Mouse (Mus musculus) heart, embryonic 15.5 days (tissue): ENCODE data around the gene Klhl2. TPM values are rescaled to one million over a fixed set of nuclear protein-coding genes. Genes with fewer than 3 reads are reported as not detected.

ENCODE experiments used
- ATAC-seq: fragments of 200-750 bp; cut with Nextera tagmentation; replicated peaks from 2 replicates; pipeline ENCODE4 v1.8.0; 2017; ENCODE audit warnings: low read depth, moderate TSS enrichment; ENCODE audit not compliant: insufficient number of reproducible peaks, insufficient read depth, low FRiP score
- H3K27ac ChIP-seq: fragments of 300-500 bp; sonication (generic); 2 replicates; pipeline ENCODE4 v1.5.1; 2015; ENCODE audit warnings: mild to moderate bottlenecking, inconsistent platforms
- H3K27me3 ChIP-seq: fragments of 300-500 bp; sonication (generic); 2 replicates; pipeline ENCODE4 v1.6.1; 2015; ENCODE audit warnings: inconsistent platforms
- H3K36me3 ChIP-seq: fragments of 300-500 bp; sonication (generic); 2 replicates; pipeline ENCODE4 v1.6.1; 2015; ENCODE audit warnings: mild to moderate bottlenecking, inconsistent platforms
- H3K4me1 ChIP-seq: fragments of 300-500 bp; sonication (generic); replicated peaks from 2 replicates; pipeline ENCODE4 v1.6.1; 2015; ENCODE audit warnings: inconsistent platforms
- H3K4me2 ChIP-seq: fragments of 300-500 bp; sonication (generic); 2 replicates; pipeline ENCODE4 v1.6.1; 2015; ENCODE audit warnings: inconsistent platforms, mild to moderate bottlenecking, moderate library complexity
- H3K4me3 ChIP-seq: fragments of 300-500 bp; sonication (generic); 2 replicates; pipeline ENCODE4 v1.5.1; 2015; ENCODE audit warnings: mild to moderate bottlenecking, inconsistent platforms
- H3K9ac ChIP-seq: fragments of 300-500 bp; sonication (generic); 2 replicates; pipeline ENCODE4 v1.6.1; 2015; ENCODE audit warnings: mild to moderate bottlenecking, inconsistent platforms
- H3K9me3 ChIP-seq: fragments of 300-500 bp; sonication (generic); replicated peaks from 2 replicates; pipeline ENCODE4 v1.6.1; 2016; ENCODE audit warnings: inconsistent platforms
- WGBS: fragments of 180-500 bp; shearing (Covaris S2); methylation state at CpG from one replicate; pipeline ENCODE4 v1.1.7; 2015; ENCODE audit warnings: mixed read lengths; 5-methylcytosine and 5-hydroxymethylcytosine counted together
- polyA plus RNA-seq: library from polyadenylated mRNA; unstranded; fragments of >200 nt; fragmentation: Nextera tagmentation; extraction: Ambion mirVana; gene quantifications from 2 replicates; pipeline ENCODE4 v1.2.1, GENCODE M21; 2015

The Klhl2 gene
- polyA plus RNA-seq, 1 experiment from 2014 or later: 11.3 TPM

DNA sequence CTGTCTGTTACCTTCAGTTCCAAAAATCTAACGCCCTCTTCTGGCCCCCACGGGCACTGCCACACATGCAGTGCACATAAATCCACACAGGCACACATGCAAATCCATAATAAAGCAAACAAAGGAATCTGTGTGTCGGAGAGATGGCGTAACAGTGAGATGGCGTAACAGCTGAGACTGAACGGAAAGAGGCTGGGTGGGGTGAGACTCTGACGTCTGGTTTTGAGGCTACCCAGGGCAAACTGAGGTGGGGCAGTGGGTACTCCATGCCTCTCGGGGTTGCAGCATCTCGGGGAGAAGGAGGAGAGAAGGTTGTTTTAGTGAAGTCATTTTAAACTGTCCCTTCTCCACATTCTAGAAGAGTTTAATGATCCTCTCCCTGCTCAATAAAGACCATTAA is 20.4 kb downstream of the Klhl2 start:
- no peak for ATAC-seq
- 92% methylated on average over 9 of the region's 9 CpGs for WGBS
- no peak overlapping the region for H3K4me3 ChIP-seq
- H3K9me3 ChIP-seq: no peaks in the 10 kb centered on the region
- H3K27me3 ChIP-seq: no peaks in the 10 kb centered on the region
- H3K9ac ChIP-seq: no peak overlapping the region
- peaks cover 6% of the 10 kb centered on the region for H3K36me3 ChIP-seq
- H3K4me1 ChIP-seq: peaks cover 10% of the 10 kb centered on the region
- no peak overlapping the region for H3K4me2 ChIP-seq
- no peak overlapping the region for H3K27ac ChIP-seq

DNA sequence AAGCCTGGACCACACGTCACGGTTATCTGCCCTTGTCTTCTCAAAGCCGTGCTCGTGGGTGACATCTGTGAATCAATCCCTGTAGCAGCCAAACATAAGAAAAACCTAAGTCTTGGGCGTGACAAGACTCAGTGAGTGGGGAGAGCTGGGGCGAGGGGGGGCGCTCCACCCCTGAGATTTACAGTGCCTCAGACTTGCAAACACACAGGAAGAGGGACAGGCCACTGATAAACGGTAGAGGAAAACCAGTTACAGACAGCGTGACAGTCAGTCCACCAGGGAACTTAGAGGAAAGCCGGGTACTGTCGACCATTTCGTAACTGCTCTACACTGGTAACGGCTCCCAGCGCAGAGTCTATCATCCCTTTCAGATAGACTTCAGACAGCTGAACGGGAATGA is 21.4 kb downstream of the Klhl2 start:
- Histone ChIP-seq H3K9me3 (no peaks in the 10 kb centered on the region), H3K27ac (no peak overlapping the region), H3K9ac (no peak overlapping the region), H3K4me1 (peaks cover 7% of the 10 kb centered on the region), H3K4me3 (no peak overlapping the region), H3K36me3 (peaks cover 6% of the 10 kb centered on the region), H3K27me3 (no peaks in the 10 kb centered on the region), H3K4me2 (no peak overlapping the region)
- WGBS: 71% methylated on average over 15 of the region's 15 CpGs
- ATAC-seq: no peak

DNA sequence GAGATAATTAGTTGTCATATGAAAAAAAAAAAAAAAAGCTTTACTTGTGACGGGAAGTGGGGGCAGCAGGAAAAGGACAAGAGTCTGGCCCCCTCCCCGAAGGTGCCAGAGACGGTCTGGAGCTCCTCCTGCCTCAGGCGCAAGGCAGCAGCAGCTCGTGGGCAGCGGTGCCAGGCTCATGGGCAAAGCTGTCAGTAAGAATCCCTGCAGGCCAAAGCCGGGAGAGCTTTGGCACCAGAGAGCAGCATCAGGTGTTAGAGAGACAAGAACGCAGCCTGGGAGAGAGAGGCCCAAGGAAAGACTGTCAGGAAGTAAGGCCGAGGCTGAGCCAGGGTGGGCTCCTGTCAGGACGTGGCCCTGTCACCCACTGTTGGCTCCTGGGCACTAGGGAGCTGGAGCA is 22.5 kb downstream of the Klhl2 start:
- peaks cover 6% of the 10 kb centered on the region for H3K36me3 ChIP-seq
- ATAC-seq: no peak
- no peaks in the 10 kb centered on the region for H3K9me3 ChIP-seq
- H3K9ac ChIP-seq: no peak overlapping the region
- no peak overlapping the region for H3K4me3 ChIP-seq
- no peak overlapping the region for H3K27ac ChIP-seq
- H3K4me2 ChIP-seq: no peak overlapping the region
- no peaks in the 10 kb centered on the region for H3K27me3 ChIP-seq
- peaks cover 7% of the 10 kb centered on the region for H3K4me1 ChIP-seq
- WGBS: 85% methylated on average over 10 of the region's 10 CpGs

- no peak overlapping the region for H3K4me3 ChIP-seq
- H3K4me2 ChIP-seq: no peak overlapping the region
- peaks cover 7% of the 10 kb centered on the region for H3K4me1 ChIP-seq
- no peak overlapping the region for H3K9ac ChIP-seq
- no peaks in the 10 kb centered on the region for H3K27me3 ChIP-seq
- WGBS: 54% methylated on average over 8 of the region's 8 CpGs
- ATAC-seq: 0 out of 2 replicates have a peak, but pooled peaks have one; percentile 38
- peak overlapping the region; percentile 31 for H3K27ac ChIP-seq
- H3K36me3 ChIP-seq: peaks cover 6% of the 10 kb centered on the region
- no peaks in the 10 kb centered on the region for H3K9me3 ChIP-seq
These were observed 23.4 kb downstream of the Klhl2 start for GRCm38 (mm10) chr8:64826461-64826860.

DNA sequence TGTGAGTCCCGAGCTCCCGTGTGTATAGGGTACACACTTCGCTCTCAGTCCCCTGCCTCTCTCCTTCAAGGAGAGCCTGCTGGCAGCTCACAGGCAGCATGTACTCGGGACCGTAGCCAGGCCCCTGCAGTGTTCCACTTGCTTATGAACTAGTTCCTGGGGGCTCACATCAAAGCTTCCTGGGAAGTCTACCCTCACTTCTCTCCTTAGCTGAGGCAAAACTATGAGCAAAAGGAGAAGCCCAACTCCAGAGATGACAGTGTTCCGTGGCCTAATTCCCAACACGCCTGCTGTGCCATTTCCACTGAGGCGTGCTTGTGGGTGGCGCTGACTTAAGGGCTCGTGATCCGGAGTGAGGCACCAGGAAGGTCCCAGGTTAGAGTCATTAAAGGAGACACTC is 25.9 kb downstream of the Klhl2 start:
- 83% methylated on average over 11 of the region's 11 CpGs for WGBS
- ATAC-seq: no peak

GRCm38 (mm10) chr8:64820940-64821339 is 28.9 kb downstream of the Klhl2 start:
- Histone ChIP-seq H3K27me3 (no peaks in the 10 kb centered on the region), H3K4me1 (peaks cover 9% of the 10 kb centered on the region; the same call in 1 of the 2 replicates), H3K9ac (no peak overlapping the region), H3K9me3 (no peaks in the 10 kb centered on the region), H3K4me3 (no peak overlapping the region), H3K27ac (no peak overlapping the region), H3K4me2 (no peak overlapping the region), H3K36me3 (no peaks in the 10 kb centered on the region)
- 57% methylated on average over 4 of the region's 4 CpGs for WGBS
- no peak; the same call in 1 of the 2 replicates for ATAC-seq

More for the DNA sequence above, 25.9 kb downstream of the Klhl2 start:
- Histone ChIP-seq H3K36me3 (no peaks in the 10 kb centered on the region), H3K4me2 (no peak overlapping the region), H3K27me3 (no peaks in the 10 kb centered on the region), H3K9ac (no peak overlapping the region), H3K9me3 (no peaks in the 10 kb centered on the region), H3K4me3 (no peak overlapping the region), H3K27ac (no peak overlapping the region), H3K4me1 (peaks cover 16% of the 10 kb centered on the region)

DNA sequence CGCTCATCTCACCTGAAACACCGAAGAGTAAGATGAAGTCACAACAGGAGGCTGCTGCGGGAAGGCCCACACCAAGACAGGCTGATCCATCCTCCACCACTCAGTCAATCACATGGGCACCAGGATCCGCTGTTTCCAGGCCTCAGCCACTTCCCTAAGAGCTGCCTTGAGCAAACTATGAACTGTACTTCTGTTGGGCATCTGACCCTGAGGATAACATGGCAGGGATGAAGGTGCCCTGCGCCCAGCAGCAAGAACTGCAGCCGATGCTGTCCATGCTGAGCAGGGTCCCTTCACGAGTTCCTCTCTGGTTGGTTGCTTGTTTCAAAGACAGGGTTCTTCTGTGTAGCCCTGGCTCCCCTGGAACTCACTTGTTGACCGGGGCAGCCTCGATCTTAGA is 38.0 kb downstream of the Klhl2 start:
- Histone ChIP-seq H3K27me3 (no peaks in the 10 kb centered on the region), H3K36me3 (peaks cover 14% of the 10 kb centered on the region; the same call in 1 of the 2 replicates), H3K4me3 (no peak overlapping the region), H3K9ac (no peak overlapping the region), H3K27ac (no peak overlapping the region), H3K4me2 (no peak overlapping the region), H3K9me3 (no peaks in the 10 kb centered on the region), H3K4me1 (peaks cover 3% of the 10 kb centered on the region; the same call in 1 of the 2 replicates)
- WGBS: 95% methylated on average over 9 of the region's 9 CpGs
- no peak for ATAC-seq

DNA sequence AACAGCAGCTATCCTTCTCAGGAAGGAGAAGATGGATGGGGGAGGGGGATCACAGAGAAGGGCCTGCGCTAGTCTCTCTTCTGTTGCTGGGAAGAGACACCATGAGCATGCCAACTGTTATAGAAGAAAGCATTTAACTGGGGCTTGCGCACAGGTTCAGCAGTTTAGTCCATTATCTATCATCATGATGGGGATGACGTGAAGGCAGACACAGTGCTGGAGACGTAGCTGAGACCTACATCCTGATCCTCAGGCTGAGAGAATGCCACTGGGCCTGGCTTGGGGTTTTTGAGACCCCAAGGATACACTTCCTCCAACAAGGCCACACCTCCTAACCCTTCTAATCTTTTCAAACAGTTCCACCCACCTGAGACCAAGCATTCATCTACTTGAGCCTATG is 38.7 kb downstream of the Klhl2 start:
- no peak for ATAC-seq
- H3K27me3 ChIP-seq: no peaks in the 10 kb centered on the region
- WGBS: 93% methylated on average over 4 of the region's 4 CpGs

GRCm38 (mm10) chr8:64806558-64806957 is 43.3 kb downstream of the Klhl2 start:
- Histone ChIP-seq H3K4me1 (no peaks in the 10 kb centered on the region), H3K9ac (no peak overlapping the region), H3K9me3 (no peaks in the 10 kb centered on the region), H3K4me3 (no peak overlapping the region), H3K4me2 (no peak overlapping the region), H3K27me3 (no peaks in the 10 kb centered on the region), H3K36me3 (peaks cover 11% of the 10 kb centered on the region; the same call in 1 of the 2 replicates), H3K27ac (no peak overlapping the region)
- WGBS: 81% methylated on average over 3 of the region's 3 CpGs
- ATAC-seq: no peak

More for the DNA sequence above, 38.7 kb downstream of the Klhl2 start:
- Histone ChIP-seq H3K27ac (no peak overlapping the region), H3K9ac (no peak overlapping the region), H3K36me3 (peaks cover 14% of the 10 kb centered on the region; the same call in 1 of the 2 replicates), H3K4me2 (no peak overlapping the region), H3K4me1 (peaks cover 3% of the 10 kb centered on the region; the same call in 1 of the 2 replicates), H3K9me3 (no peaks in the 10 kb centered on the region), H3K4me3 (no peak overlapping the region)

DNA sequence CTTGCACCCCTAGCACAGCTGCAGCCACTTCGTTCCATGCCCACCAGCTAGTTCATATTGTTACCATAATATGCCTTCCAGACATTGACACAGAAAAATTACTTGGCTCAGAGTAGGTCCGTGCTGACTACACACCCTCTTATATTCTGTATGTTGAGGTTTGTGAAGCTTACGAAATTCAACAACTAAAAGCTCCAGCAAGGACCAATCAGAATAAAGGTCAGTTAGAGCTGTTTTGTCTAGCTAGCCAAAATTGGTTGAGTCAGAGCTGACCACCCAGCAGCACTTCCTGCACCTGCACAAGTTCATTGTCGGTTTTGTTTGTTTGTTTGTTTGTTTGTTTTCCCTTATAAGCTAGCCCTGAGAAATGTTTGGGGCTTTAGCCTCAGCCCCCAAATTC is 44.8 kb downstream of the Klhl2 start:
- Histone ChIP-seq H3K4me2 (no peak overlapping the region), H3K9ac (no peak overlapping the region), H3K4me3 (no peak overlapping the region), H3K27ac (no peak overlapping the region), H3K36me3 (no peaks in the 10 kb centered on the region), H3K9me3 (no peaks in the 10 kb centered on the region), H3K4me1 (no peaks in the 10 kb centered on the region), H3K27me3 (no peaks in the 10 kb centered on the region)
- ATAC-seq: no peak
- 85% methylated on average over 4 of the region's 4 CpGs for WGBS

DNA sequence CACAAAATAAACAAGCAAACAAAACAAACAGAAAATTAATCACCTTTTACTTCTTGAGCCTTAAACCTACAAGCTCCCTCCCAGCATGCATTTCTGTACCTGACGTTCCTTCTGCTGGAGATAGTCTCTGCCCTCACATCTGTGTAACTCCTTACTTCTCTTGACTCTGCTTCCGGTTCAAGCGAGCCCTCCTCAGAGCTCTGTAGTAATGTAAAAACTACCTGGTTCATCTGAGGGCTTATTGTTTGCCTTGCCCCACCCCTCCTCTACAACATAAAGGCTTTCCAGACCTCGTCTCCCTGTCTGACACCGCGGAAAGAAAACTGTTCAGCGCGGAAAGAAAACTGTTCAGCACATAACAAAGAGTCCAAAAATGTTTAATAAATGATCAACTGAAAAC is 50.5 kb downstream of the Klhl2 start:
- no peak overlapping the region for H3K4me3 ChIP-seq
- no peak overlapping the region for H3K27ac ChIP-seq
- no peaks in the 10 kb centered on the region for H3K36me3 ChIP-seq
- no peaks in the 10 kb centered on the region for H3K9me3 ChIP-seq
- WGBS: 88% methylated on average over 8 of the region's 8 CpGs
- no peak overlapping the region for H3K9ac ChIP-seq
- H3K4me2 ChIP-seq: no peak overlapping the region
- no peaks in the 10 kb centered on the region for H3K4me1 ChIP-seq
- H3K27me3 ChIP-seq: no peaks in the 10 kb centered on the region
- ATAC-seq: no peak

- H3K27ac ChIP-seq: no peak overlapping the region
- H3K4me1 ChIP-seq: no peaks in the 10 kb centered on the region
- H3K9me3 ChIP-seq: no peaks in the 10 kb centered on the region
- ATAC-seq: no peak
- WGBS: 75% methylated on average over 3 of the region's 3 CpGs
- H3K36me3 ChIP-seq: no peaks in the 10 kb centered on the region
- H3K4me3 ChIP-seq: no peak overlapping the region
- H3K27me3 ChIP-seq: no peaks in the 10 kb centered on the region
- H3K9ac ChIP-seq: no peak overlapping the region
- H3K4me2 ChIP-seq: no peak overlapping the region
These were observed 51.3 kb downstream of the Klhl2 start for GRCm38 (mm10) chr8:64798503-64798902.
